Mouse (Mus musculus) midbrain, embryonic 14.5 days (tissue): ENCODE results near the gene Itga5. TPM values are rescaled to one million over a fixed set of nuclear protein-coding genes. Genes with fewer than 3 reads are reported as not detected.

ENCODE experiments used
- ATAC-seq: fragments of 200-750 bp; cut with Nextera tagmentation; 2 replicates; pipeline ENCODE4 v1.8.0; 2017; ENCODE audit warnings: moderate number of reproducible peaks, moderate library complexity; ENCODE audit not compliant: low FRiP score, low TSS enrichment
- DNase-seq: peaks from one replicate; pipeline ENCODE4 v3.0.0-alpha.2; 2015
- H3K27ac ChIP-seq: fragments of 300-500 bp; sonication (generic); replicated peaks from 2 replicates; pipeline ENCODE4 v1.5.1; 2014; ENCODE audit warnings: mild to moderate bottlenecking, low read depth, low read length, moderate library complexity
- H3K27me3 ChIP-seq: fragments of 300-500 bp; sonication (generic); 2 replicates; pipeline ENCODE4 v1.6.1; 2014; ENCODE audit warnings: low read length, control low read depth, mixed read lengths; ENCODE audit not compliant: control insufficient read depth, insufficient read depth
- H3K36me3 ChIP-seq: fragments of 300-500 bp; sonication (generic); 2 replicates; pipeline ENCODE4 v1.6.1; 2014; ENCODE audit warnings: low read length, control low read depth; ENCODE audit not compliant: control insufficient read depth, insufficient read depth
- H3K4me1 ChIP-seq: fragments of 300-500 bp; sonication (generic); 2 replicates; pipeline ENCODE4 v1.6.1; 2014; ENCODE audit warnings: mild to moderate bottlenecking, antibody characterized with exemption, low read length, control low read depth; ENCODE audit not compliant: control insufficient read depth, insufficient read depth
- H3K4me2 ChIP-seq: fragments of 300-500 bp; sonication (generic); 2 replicates; pipeline ENCODE4 v1.6.1; 2014; ENCODE audit warnings: mild to moderate bottlenecking, low read length, moderate library complexity
- H3K4me3 ChIP-seq: fragments of 300-500 bp; sonication (generic); replicated peaks from 2 replicates; pipeline ENCODE4 v1.5.1; 2014; ENCODE audit warnings: low read depth, low read length
- H3K9ac ChIP-seq: fragments of 300-500 bp; sonication (generic); replicated peaks from 2 replicates; pipeline ENCODE4 v1.6.1; 2014; ENCODE audit warnings: mild to moderate bottlenecking, low read length, moderate library complexity
- H3K9me3 ChIP-seq: fragments of 300-500 bp; sonication (generic); 2 replicates; pipeline ENCODE4 v1.6.1; 2016; ENCODE audit warnings: low read length, control low read depth, mixed read lengths; ENCODE audit not compliant: control insufficient read depth
- WGBS: fragments of 180-500 bp; shearing (Covaris S2); extraction: QIAGEN DNeasy Blood & Tissue Kit; methylation state at CpG from one replicate; pipeline ENCODE4 v1.1.7; 2014; 5-methylcytosine and 5-hydroxymethylcytosine counted together
- polyA plus RNA-seq: library from polyadenylated mRNA; unstranded; fragments of >200 nt; fragmentation: Nextera tagmentation; extraction: Ambion mirVana; gene quantifications from 2 replicates; pipeline ENCODE4 v1.2.1, GENCODE M21; 2014

Itga5 gene
- polyA plus RNA-seq, 1 experiment from 2014 or later, result 6.4 TPM

DNA sequence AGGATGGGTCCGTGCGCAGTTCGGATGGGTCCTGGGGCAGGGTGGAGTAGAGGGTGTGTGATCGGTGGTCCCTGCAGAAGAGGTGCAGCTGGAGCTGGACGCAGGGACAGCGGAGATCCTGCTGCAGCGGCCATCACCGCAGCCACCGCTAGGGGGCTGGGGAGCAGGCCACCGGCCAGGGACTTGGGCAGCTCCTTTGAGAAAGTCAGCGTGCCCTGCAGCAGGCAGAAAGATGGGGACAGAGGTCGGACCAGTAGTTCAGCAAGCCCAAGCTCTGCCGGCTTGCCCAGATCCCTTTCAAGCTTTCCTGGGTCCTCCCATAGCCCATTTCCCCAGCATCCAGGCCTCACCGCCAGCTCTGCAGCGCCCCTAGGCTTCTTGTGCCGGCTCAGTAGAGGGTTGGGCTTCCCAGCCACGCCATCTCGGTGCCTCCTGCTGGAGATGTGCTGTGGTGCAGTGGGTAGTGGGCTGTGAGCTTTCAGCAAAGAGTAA is 51.5 kb downstream of the Itga5 start:
- Histone ChIP-seq H3K4me1 (peaks cover 5% of the 10 kb centered on the region; the same call in 1 of the 2 replicates), H3K9me3 (no peaks in the 10 kb centered on the region), H3K27ac (peak overlapping the region; percentile 27; the same call in 1 of the 2 replicates), H3K27me3 (no peaks in the 10 kb centered on the region), H3K4me2 (peak overlapping the region; percentile 42), H3K36me3 (peaks cover 44% of the 10 kb centered on the region), H3K9ac (peak overlapping the region; percentile 37), H3K4me3 (0 out of 2 replicates have a peak overlapping the region, but pooled peaks have one; percentile 2)
- peak; percentile 87 for DNase-seq
- WGBS, result 1% methylated on average over 18 of the region's 18 CpGs
- ATAC-seq, result peak; percentile 72

DNA sequence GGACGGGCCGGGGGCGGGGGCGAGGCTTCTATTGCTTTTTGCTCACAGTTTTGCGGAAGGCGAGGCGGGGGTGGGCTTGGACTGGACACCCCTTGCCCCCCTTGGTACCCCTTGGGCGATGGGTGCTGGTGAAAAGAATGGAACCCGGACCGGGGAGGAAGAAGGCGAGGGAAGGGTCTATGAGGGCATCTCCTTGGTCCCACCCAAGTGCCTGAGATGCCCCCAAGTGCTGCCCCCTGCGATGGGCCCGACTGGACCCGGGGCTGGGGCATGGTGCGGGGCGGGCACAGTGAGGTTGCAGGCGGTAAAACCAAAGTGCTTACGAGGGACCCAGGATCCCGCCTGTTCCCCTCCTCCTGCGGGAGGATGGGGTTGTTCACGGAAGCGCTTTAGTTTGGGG is 52.4 kb downstream of the Itga5 start:
- WGBS, result 30% methylated on average over 21 of the region's 22 CpGs
- DNase-seq (no peak), ATAC-seq (peak; percentile 29; the same call in 1 of the 2 replicates)
- Histone ChIP-seq H3K9me3 (no peaks in the 10 kb centered on the region), H3K4me1 (peaks cover 5% of the 10 kb centered on the region; the same call in 1 of the 2 replicates), H3K27ac (0 out of 2 replicates have a peak overlapping the region, but pooled peaks have one; percentile 2), H3K9ac (0 out of 2 replicates have a peak overlapping the region, but pooled peaks have one; percentile 37), H3K4me3 (no peak overlapping the region), H3K36me3 (peaks cover 42% of the 10 kb centered on the region), H3K4me2 (peak overlapping the region; percentile 42; the same call in 1 of the 2 replicates), H3K27me3 (no peaks in the 10 kb centered on the region)

DNA sequence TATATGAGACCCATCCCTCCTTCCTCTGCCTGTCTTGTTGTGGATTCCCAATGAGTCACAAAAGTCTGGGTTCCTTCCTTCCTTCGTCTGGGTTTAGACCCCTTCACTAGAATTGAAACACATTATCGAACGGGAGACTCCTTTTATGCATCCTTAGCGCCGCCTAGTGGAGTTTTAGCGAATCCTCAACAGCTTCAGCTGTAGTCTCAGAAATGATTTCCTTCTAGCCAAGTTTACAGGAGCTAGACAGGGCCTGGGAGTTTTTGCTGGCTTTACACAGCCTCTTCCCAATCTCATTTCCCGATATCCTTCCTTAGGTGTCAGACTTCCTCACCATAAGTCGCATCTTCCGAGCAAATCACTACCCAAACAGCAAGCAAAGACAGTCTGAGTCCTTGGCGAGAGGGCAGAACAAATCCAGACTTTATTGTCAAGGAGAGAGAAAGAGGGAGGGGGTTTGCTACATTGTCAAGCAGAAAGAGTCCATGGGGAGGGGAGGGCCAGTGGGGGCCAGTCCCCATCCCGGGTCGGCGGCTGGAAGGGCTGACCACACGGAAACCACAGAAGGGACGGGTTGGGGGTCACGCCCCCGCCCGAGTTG is 53.0 kb downstream of the Itga5 start:
- H3K27me3 ChIP-seq, result no peaks in the 10 kb centered on the region; the same call in 1 of the 2 replicates
- peak overlapping the region; percentile 42; the same call in 1 of the 2 replicates for H3K4me2 ChIP-seq
- DNase-seq (peak; percentile 93), ATAC-seq (no peak)
- 0 out of 2 replicates have a peak overlapping the region, but pooled peaks have one; percentile 2 for H3K27ac ChIP-seq
- H3K9ac ChIP-seq, result 0 out of 2 replicates have a peak overlapping the region, but pooled peaks have one; percentile 13
- no peaks in the 10 kb centered on the region for H3K9me3 ChIP-seq
- H3K36me3 ChIP-seq, result peaks cover 36% of the 10 kb centered on the region
- WGBS, result 8% methylated on average over 18 of the region's 18 CpGs
- no peak overlapping the region for H3K4me3 ChIP-seq
- peaks cover 8% of the 10 kb centered on the region; the same call in 1 of the 2 replicates for H3K4me1 ChIP-seq

DNA sequence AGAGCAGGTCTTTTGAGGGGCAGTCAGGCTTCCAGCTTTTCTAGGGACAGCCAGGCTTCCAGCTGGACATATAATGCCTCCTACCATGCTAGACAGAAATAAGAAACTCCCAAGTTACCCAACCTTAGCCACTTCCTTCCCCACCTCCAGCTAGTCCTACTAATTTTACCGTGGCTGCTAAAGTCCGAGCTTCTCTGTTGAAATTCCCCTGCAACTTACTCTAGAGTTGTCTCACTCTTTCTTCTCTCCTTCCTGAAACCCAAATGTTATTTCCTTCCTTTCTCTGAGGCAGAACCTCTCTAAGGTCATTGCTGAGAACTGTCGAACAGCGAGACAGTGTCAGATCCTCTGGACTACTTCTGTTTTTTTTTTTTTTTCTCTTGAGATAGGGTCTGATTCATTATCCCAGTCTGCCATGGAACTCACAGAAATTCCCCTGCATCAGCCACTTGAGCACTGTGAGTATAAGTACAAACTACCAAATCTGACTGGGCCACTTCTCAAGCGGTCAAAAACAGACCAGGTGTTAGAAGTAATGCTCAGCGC is 56.1 kb downstream of the Itga5 start, which contains the start of gene Gpr84:
TSS of gene Gpr84 (minus strand) at position 248 of the 546 bp plus-strand sequence.
- Histone ChIP-seq H3K4me2 (no peak within 1 kb of the TSS), H3K4me1 (peaks cover 25% of the 10 kb centered on the region), H3K27ac (no peak within 1 kb of the TSS), H3K27me3 (no peaks in the 10 kb centered on the region; the same call in 1 of the 2 replicates), H3K9ac (no peak within 1 kb of the TSS), H3K36me3 (peaks cover 5% of the 10 kb centered on the region; the same call in 1 of the 2 replicates), H3K9me3 (no peaks in the 10 kb centered on the region), H3K4me3 (no peak within 1 kb of the TSS)
- 80% methylated on average over 6 of the region's 6 CpGs for WGBS
- DNase-seq, result no peak
- no peak for ATAC-seq

- DNase-seq, result no peak
- Histone ChIP-seq H3K9ac (peak overlapping the region; percentile 14; the same call in 1 of the 2 replicates), H3K27me3 (no peaks in the 10 kb centered on the region; the same call in 1 of the 2 replicates), H3K27ac (no peak overlapping the region), H3K4me2 (peak overlapping the region; percentile 15; the same call in 1 of the 2 replicates), H3K4me3 (no peak overlapping the region), H3K9me3 (no peaks in the 10 kb centered on the region), H3K36me3 (no peaks in the 10 kb centered on the region), H3K4me1 (peaks cover 28% of the 10 kb centered on the region)
- WGBS, result 63% methylated on average over 26 of the region's 26 CpGs
- ATAC-seq, result no peak
Measured at GRCm38 (mm10) chr15:103308876-103309580, 57.5 kb downstream of the Itga5 start.

DNA sequence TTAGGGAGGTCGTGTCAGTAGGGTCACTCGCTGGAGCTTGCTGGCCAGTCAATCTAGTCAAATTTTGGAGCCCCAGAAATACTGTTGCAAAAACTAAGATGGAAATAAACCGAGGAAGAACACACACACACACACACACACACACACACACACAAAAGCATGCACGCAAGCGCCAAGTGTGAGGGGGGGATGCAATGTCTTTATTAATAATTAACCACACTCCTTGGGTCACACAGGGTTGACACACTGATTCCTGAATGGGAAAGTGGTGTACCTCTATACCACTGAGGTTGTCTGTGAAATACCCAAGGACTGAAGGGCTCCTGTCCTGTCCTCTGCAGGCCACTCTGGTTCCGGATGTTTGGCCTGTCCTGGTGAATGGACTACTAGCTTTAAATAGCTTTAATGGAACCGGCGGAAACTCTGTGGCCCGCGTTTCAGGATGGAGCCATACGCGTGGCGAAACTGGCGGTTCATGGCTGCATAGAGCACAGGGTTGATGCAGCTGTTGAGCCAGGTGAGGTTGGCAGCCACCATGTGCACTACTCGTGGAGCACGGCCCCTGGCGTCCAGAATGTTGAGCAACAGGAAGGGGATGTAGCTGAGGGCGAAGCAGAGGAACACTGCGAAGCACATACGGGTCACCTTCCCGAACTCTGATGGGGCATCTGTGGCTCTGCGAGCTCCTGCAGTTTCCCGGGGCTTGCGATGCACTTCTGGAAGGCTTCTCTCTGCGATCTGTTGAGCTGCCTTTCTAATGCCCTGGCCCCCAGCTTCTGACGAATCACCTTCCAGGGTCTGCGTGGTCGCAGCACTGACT is 58.3 kb downstream of the Itga5 start:
- DNase-seq (no peak), ATAC-seq (no peak)
- Histone ChIP-seq H3K36me3 (no peaks in the 10 kb centered on the region), H3K27me3 (no peaks in the 10 kb centered on the region; the same call in 1 of the 2 replicates), H3K27ac (no peak overlapping the region), H3K4me2 (peak overlapping the region; percentile 15; the same call in 1 of the 2 replicates), H3K4me3 (no peak overlapping the region), H3K9me3 (no peaks in the 10 kb centered on the region), H3K9ac (peak overlapping the region; percentile 14; the same call in 1 of the 2 replicates), H3K4me1 (peaks cover 36% of the 10 kb centered on the region)
- WGBS, result 46% methylated on average over 28 of the region's 28 CpGs

DNA sequence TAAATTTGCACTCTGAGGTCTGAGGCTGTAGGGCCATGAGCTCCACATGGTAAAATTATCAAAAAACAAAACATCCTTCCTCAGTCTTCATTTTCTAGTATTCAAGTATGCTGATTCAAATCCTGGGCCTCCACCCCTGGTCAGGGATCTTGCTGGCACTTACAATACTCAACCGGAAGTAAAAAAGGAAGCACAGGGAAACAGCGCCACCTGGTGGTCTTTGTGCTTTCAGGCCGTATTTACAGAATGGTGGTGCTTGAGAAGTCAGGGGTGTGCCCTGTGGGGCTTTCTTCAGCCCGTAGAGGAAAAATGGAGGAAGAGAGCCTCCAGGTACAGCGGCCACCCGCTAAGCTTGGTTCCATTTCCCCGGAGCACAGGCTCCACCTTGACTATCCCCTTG is 59.4 kb downstream of the Itga5 start:
- Histone ChIP-seq H3K4me1 (peaks cover 47% of the 10 kb centered on the region), H3K4me3 (no peak overlapping the region), H3K9me3 (no peaks in the 10 kb centered on the region), H3K9ac (no peak overlapping the region; the same call in 1 of the 2 replicates), H3K27me3 (no peaks in the 10 kb centered on the region; the same call in 1 of the 2 replicates), H3K36me3 (no peaks in the 10 kb centered on the region), H3K4me2 (peak overlapping the region; percentile 13; the same call in 1 of the 2 replicates), H3K27ac (peak overlapping the region; percentile 99)
- 1% methylated on average over 7 of the region's 7 CpGs for WGBS
- no peak for ATAC-seq
- DNase-seq, result peak; percentile 97
